Mouse (Mus musculus) lung, embryonic 14.5 days (tissue): Measurements from ENCODE around the gene Ppfia3. TPM values are rescaled to one million over a fixed set of nuclear protein-coding genes. Genes with fewer than 3 reads are reported as not detected.

ENCODE experiments used
- ATAC-seq: fragments of 200-750 bp; cut with Nextera tagmentation; 2 replicates; pipeline ENCODE4 v1.8.0; 2017; ENCODE audit warnings: mild to moderate bottlenecking, moderate TSS enrichment, moderate library complexity; ENCODE audit not compliant: insufficient read depth
- DNase-seq: peaks from one replicate; pipeline ENCODE4 v3.0.0-alpha.2; 2015
- H3K27ac ChIP-seq: fragments of 300-500 bp; sonication (generic); 2 replicates; pipeline ENCODE4 v1.5.1; 2014; ENCODE audit warnings: low read depth, mild to moderate bottlenecking, moderate library complexity
- H3K27me3 ChIP-seq: fragments of 300-500 bp; sonication (generic); 2 replicates; pipeline ENCODE4 v1.6.1; 2014; ENCODE audit warnings: low read length, control low read depth; ENCODE audit not compliant: insufficient read depth
- H3K36me3 ChIP-seq: fragments of 300-500 bp; sonication (generic); 2 replicates; pipeline ENCODE4 v1.6.1; 2014; ENCODE audit warnings: control low read depth; ENCODE audit not compliant: insufficient read depth
- H3K4me1 ChIP-seq: fragments of 300-500 bp; sonication (generic); 2 replicates; pipeline ENCODE4 v1.6.1; 2014; ENCODE audit warnings: antibody characterized with exemption, control low read depth; ENCODE audit not compliant: insufficient read depth
- H3K4me2 ChIP-seq: fragments of 300-500 bp; sonication (generic); 2 replicates; pipeline ENCODE4 v1.6.1; 2014; ENCODE audit warnings: mild to moderate bottlenecking
- H3K4me3 ChIP-seq: fragments of 300-500 bp; sonication (generic); 2 replicates; pipeline ENCODE4 v1.5.1; 2014; ENCODE audit warnings: low read depth, low read length
- H3K9ac ChIP-seq: fragments of 300-500 bp; sonication (generic); 2 replicates; pipeline ENCODE4 v1.6.1; 2014
- H3K9me3 ChIP-seq: fragments of 300-500 bp; sonication (generic); 2 replicates; pipeline ENCODE4 v1.6.1; 2016; ENCODE audit warnings: low read depth, low read length, control low read depth
- CTCF ChIP-seq: IDR thresholded peaks from 2 replicates; pipeline ENCODE4 v1.5.1; 2016; ENCODE audit warnings: antibody characterized with exemption, low read depth
- WGBS: fragments of 180-500 bp; shearing (Covaris S2); extraction: QIAGEN DNeasy Blood & Tissue Kit; methylation state at CpG from one replicate; pipeline ENCODE4 v1.1.7; 2014; 5-methylcytosine and 5-hydroxymethylcytosine counted together
- polyA plus RNA-seq: library from polyadenylated mRNA; unstranded; fragments of >200 nt; fragmentation: Nextera tagmentation; extraction: Ambion mirVana; gene quantifications from 2 replicates; pipeline ENCODE4 v1.2.1, GENCODE M21; 2014

Ppfia3 gene
- polyA plus RNA-seq, 1 experiment from 2014 or later: 3.1 TPM

- TF ChIP-seq CTCF: no peak
- no peak overlapping the region for H3K4me3 ChIP-seq
- ATAC-seq (no peak), DNase-seq (no peak)
- no peak overlapping the region for H3K4me2 ChIP-seq
- H3K4me1 ChIP-seq: peaks cover 15% of the 10 kb centered on the region
- no peak overlapping the region for H3K27ac ChIP-seq
- H3K27me3 ChIP-seq: no peaks in the 10 kb centered on the region
- no peaks in the 10 kb centered on the region for H3K9me3 ChIP-seq
- H3K9ac ChIP-seq: no peak overlapping the region
- WGBS: 87% methylated on average over 11 of the region's 11 CpGs
- H3K36me3 ChIP-seq: no peaks in the 10 kb centered on the region
Measured at GRCm38 (mm10) chr7:45342081-45342480, 24.7 kb downstream of the Ppfia3 start.

DNA sequence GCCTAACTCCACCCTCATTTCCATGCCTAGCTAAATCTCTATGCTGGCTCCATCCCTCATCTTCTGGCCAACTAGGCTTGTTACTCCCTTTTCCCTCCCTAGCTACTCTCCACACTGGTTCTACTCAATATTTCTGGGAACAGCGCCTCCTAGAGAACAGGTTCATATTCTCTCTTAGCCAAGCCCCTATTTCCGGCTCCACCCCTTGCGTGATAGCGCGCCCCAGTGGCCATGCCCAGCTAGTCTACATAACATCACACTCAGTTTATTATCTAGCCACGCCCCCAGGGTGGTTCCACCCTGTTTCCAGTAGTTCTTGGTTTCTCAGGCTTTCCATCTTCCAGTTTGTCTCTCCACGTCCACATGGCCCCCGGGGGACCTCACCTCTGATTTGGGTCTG is 25.5 kb downstream of the Ppfia3 start:
- peak; percentile 77 for TF ChIP-seq CTCF
- peak; percentile 94 for DNase-seq
- H3K9ac ChIP-seq: no peak overlapping the region
- no peaks in the 10 kb centered on the region for H3K9me3 ChIP-seq
- peak overlapping the region; percentile 60; the same call in 1 of the 2 replicates for H3K27ac ChIP-seq
- H3K36me3 ChIP-seq: no peaks in the 10 kb centered on the region
- 2% methylated on average over 8 of the region's 8 CpGs for WGBS
- no peaks in the 10 kb centered on the region for H3K27me3 ChIP-seq
- H3K4me2 ChIP-seq: peak overlapping the region; percentile 95
- peak; percentile 12; the same call in 1 of the 2 replicates for ATAC-seq
- peak overlapping the region; percentile 56 for H3K4me3 ChIP-seq
- H3K4me1 ChIP-seq: peaks cover 15% of the 10 kb centered on the region

DNA sequence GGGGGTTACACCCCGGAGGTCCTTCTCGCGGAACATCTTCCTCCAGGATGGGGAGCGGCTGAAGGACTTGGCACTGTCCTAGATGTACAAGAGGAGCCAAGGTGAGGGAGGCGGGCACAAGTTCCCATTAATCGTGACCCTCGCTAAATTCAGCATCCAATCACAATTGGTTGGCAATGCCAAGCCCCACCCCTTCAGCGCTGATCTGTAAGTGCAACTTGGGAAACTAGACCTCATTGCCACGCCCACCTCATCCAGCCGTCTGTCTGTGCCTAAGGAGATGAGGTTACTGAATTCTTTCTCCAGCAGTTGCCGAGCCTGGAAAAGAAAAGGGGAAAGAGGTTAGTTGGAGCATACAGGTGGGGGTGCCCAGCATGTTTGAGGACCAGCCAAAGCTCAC is 26.1 kb downstream of the Ppfia3 start:
- peaks cover 15% of the 10 kb centered on the region for H3K4me1 ChIP-seq
- peak; percentile 90 for DNase-seq
- H3K27ac ChIP-seq: peak overlapping the region; percentile 60; the same call in 1 of the 2 replicates
- H3K4me2 ChIP-seq: peak overlapping the region; percentile 95
- H3K36me3 ChIP-seq: no peaks in the 10 kb centered on the region
- no peaks in the 10 kb centered on the region for H3K27me3 ChIP-seq
- no peaks in the 10 kb centered on the region for H3K9me3 ChIP-seq
- no peak for TF ChIP-seq CTCF
- peak overlapping the region; percentile 56 for H3K4me3 ChIP-seq
- 2% methylated on average over 11 of the region's 11 CpGs for WGBS
- peak; percentile 18; the same call in 1 of the 2 replicates for ATAC-seq
- H3K9ac ChIP-seq: peak overlapping the region; percentile 63; the same call in 1 of the 2 replicates

GRCm38 (mm10) chr7:45340066-45340442 is 26.8 kb downstream of the Ppfia3 start:
- Histone ChIP-seq H3K27ac (peak overlapping the region; percentile 68), H3K4me1 (peaks cover 15% of the 10 kb centered on the region), H3K9me3 (no peaks in the 10 kb centered on the region), H3K36me3 (no peaks in the 10 kb centered on the region), H3K27me3 (no peaks in the 10 kb centered on the region), H3K4me2 (peak overlapping the region; percentile 95), H3K9ac (peak overlapping the region; percentile 63), H3K4me3 (peak overlapping the region; percentile 56)
- 1% methylated on average over 11 of the region's 11 CpGs for WGBS
- no peak for TF ChIP-seq CTCF
- ATAC-seq (peak; percentile 2; the same call in 1 of the 2 replicates), DNase-seq (no peak)

DNA sequence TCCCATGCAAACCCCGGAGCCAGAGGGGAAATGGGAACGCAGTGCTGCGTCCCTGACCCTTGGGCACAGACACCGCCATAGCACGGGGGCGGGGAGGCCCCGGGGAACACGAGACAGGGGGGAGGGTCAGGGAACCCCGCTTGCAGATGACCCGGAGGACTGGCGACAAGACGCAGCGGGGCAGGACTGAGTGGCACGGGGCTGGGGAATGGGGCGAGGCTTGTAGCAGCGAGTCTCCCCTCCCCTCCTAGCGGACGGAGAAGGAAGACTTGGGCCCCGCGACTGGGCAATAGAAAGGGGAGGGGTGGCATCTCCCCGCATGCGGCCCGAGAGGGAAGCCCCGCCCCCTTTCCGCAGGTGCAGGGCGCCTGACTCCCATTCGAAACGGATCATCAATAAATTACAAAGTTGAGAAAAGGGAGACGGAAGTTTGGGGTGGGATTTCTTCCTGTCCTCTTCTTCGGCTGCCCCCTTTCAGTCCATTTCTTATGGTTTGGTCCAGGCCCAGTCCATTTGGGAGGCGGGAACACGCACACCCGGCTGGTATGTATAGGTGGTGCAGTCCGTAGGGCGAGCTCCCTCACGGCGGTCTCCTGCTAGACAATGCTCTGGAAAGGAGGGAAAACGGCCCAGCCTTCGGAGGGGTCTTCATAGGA is 27.3 kb downstream of the Ppfia3 start:
- peak overlapping the region; percentile 95 for H3K4me2 ChIP-seq
- no peaks in the 10 kb centered on the region for H3K9me3 ChIP-seq
- no peaks in the 10 kb centered on the region for H3K36me3 ChIP-seq
- peak overlapping the region; percentile 68; the same call in 1 of the 2 replicates for H3K27ac ChIP-seq
- peak overlapping the region; percentile 56 for H3K4me3 ChIP-seq
- DNase-seq (peak; percentile 88), ATAC-seq (peak; percentile 76)
- no peaks in the 10 kb centered on the region for H3K27me3 ChIP-seq
- peaks cover 20% of the 10 kb centered on the region for H3K4me1 ChIP-seq
- WGBS: under 1% methylated on average over 38 of the region's 39 CpGs
- TF ChIP-seq CTCF: peak; percentile 67
- H3K9ac ChIP-seq: peak overlapping the region; percentile 63

GRCm38 (mm10) chr7:45338161-45338911 is 28.5 kb downstream of the Ppfia3 start:
- 1% methylated on average over 14 of the region's 14 CpGs for WGBS
- Histone ChIP-seq H3K27ac (peak overlapping the region; percentile 63), H3K4me1 (peaks cover 21% of the 10 kb centered on the region), H3K36me3 (no peaks in the 10 kb centered on the region), H3K9ac (peak overlapping the region; percentile 63; the same call in 1 of the 2 replicates), H3K4me2 (peak overlapping the region; percentile 95), H3K4me3 (peak overlapping the region; percentile 56), H3K9me3 (no peaks in the 10 kb centered on the region), H3K27me3 (no peaks in the 10 kb centered on the region)
- ATAC-seq (peak; percentile 5; the same call in 1 of the 2 replicates), DNase-seq (peak; percentile 70)
- no peak for TF ChIP-seq CTCF

DNA sequence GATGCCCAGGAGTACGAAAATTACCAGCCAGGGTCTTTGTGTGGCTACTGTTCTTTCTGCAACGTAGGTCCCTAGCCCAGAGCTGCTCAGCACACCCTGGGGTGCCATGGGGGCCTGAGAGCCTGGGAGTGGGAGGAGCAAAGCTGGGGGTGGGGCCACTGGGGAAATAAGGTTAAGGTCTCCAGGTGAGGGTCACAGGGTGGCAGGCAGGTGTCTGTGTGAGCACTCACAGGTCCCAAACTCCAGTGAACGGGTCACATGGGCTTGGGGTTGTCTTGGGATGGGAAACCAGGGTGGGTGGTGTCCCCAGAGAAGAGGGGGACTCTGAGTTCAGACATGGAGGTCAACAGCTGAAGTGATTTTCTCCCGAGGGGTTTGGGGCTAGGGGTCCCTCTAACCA is 29.4 kb downstream of the Ppfia3 start:
- Histone ChIP-seq H3K4me3 (no peak overlapping the region), H3K27me3 (no peaks in the 10 kb centered on the region)

More for the DNA sequence above, 29.4 kb downstream of the Ppfia3 start:
- TF ChIP-seq CTCF: no peak
- no peak for ATAC-seq
- DNase-seq: no peak
- no peak overlapping the region for H3K9ac ChIP-seq
- H3K27ac ChIP-seq: no peak overlapping the region
- no peaks in the 10 kb centered on the region for H3K9me3 ChIP-seq
- peak overlapping the region; percentile 95 for H3K4me2 ChIP-seq
- 15% methylated on average over 4 of the region's 4 CpGs for WGBS
- peaks cover 26% of the 10 kb centered on the region for H3K4me1 ChIP-seq
- no peaks in the 10 kb centered on the region for H3K36me3 ChIP-seq
